Mouse (Mus musculus) bone marrow macrophage, adult 2 months (primary cell): Measurements from ENCODE around the gene Apbb1ip.

ENCODE experiments used
- CTCF ChIP-seq: IDR thresholded peaks from 2 replicates; pipeline ENCODE4 v1.5.1; 2012; ENCODE audit warnings: low read depth, mild to moderate bottlenecking, low read length, moderate library complexity
- POLR2A ChIP-seq: IDR thresholded peaks from 2 replicates; pipeline ENCODE4 v1.6.1; 2012; ENCODE audit warnings: mild to moderate bottlenecking, low read depth, low read length, borderline replicate concordance

- TF ChIP-seq POLR2A (no peak), CTCF (no peak)
These were observed 20.3 kb upstream of the Apbb1ip start for GRCm38 (mm10) chr2:22753461-22754075.
